Mouse (Mus musculus): ENCODE results near the gene Wdr11. TPM values are rescaled to one million over a fixed set of nuclear protein-coding genes. Genes with fewer than 3 reads are reported as not detected.

Wdr11 gene
- total and polyA plus RNA-seq, 2 experiments from 2014 or later: 28.1 to 40.1 TPM

DNA sequence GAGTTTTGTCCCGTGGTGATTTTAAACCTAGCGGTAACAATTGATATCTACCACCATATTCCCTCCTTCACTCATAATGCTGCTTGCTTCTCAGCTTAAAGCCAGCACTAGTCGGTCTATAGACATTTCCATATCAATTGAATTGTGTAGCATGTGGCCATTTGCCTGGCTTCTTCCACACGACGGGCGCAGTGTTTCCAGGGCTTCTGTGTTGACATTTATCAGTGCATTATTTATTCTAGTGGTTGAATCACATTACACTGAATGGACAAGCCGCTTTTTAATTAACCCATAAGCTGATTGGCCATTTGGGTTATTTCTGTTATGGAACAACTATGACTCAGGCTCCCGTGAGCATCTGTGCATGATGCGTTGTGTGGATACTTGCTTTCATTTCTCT, 82.1 kb downstream of the Wdr11 start:
- Histone ChIP-seq H3K4me3 (ENCODE audit: low read depth, low read length) (no peak overlapping the region), H3K4me1 (ENCODE audit: insufficient read depth, low read length) (no peaks in the 10 kb centered on the region), H3K27me3 (ENCODE audit: insufficient read depth, low read length) (no peaks in the 10 kb centered on the region), H3K9me3 (ENCODE audit: low read length) (no peaks in the 10 kb centered on the region), H3K36me3 (ENCODE audit: insufficient read depth, low read length) (no peaks in the 10 kb centered on the region), H3K4me2 (ENCODE audit: low read depth, low read length, poor library complexity, severe bottlenecking) (no peak overlapping the region), H3K9ac (replicated peaks; ENCODE audit: low read length, poor library complexity, severe bottlenecking) (no peak overlapping the region), H3K27ac (ENCODE audit: low read depth, low read length) (no peak overlapping the region)
- TF ChIP-seq CTCF (IDR thresholded peaks at IDR 0.05): no peak
- ATAC-seq (ENCODE audit: low FRiP score): no peak
- 48% methylated on average over 9 of the region's 9 CpGs for WGBS
- peak; percentile 32 for DNase-seq (ENCODE audit: low spot score)

- no peak overlapping the region for H3K4me3 ChIP-seq (ENCODE audit: low read depth, low read length)
- 79% methylated on average over 4 of the region's 4 CpGs for WGBS
- H3K27ac ChIP-seq (ENCODE audit: low read depth, low read length): no peak overlapping the region
- H3K36me3 ChIP-seq (ENCODE audit: insufficient read depth, low read length): no peaks in the 10 kb centered on the region
- H3K4me2 ChIP-seq (ENCODE audit: low read depth, low read length, poor library complexity, severe bottlenecking): no peak overlapping the region
- DNase-seq (ENCODE audit: low spot score): no peak
- no peak for ATAC-seq (ENCODE audit: low FRiP score)
- no peaks in the 10 kb centered on the region for H3K4me1 ChIP-seq (ENCODE audit: insufficient read depth, low read length)
- no peak overlapping the region for H3K9ac ChIP-seq (replicated peaks; ENCODE audit: low read length, poor library complexity, severe bottlenecking)
- no peaks in the 10 kb centered on the region for H3K27me3 ChIP-seq (ENCODE audit: insufficient read depth, low read length)
- no peaks in the 10 kb centered on the region for H3K9me3 ChIP-seq (ENCODE audit: low read length)
- no peak for TF ChIP-seq CTCF (IDR thresholded peaks at IDR 0.05)
Observed at GRCm38 (mm10) chr7:129674558-129674957, 82.9 kb downstream of the Wdr11 start.

DNA sequence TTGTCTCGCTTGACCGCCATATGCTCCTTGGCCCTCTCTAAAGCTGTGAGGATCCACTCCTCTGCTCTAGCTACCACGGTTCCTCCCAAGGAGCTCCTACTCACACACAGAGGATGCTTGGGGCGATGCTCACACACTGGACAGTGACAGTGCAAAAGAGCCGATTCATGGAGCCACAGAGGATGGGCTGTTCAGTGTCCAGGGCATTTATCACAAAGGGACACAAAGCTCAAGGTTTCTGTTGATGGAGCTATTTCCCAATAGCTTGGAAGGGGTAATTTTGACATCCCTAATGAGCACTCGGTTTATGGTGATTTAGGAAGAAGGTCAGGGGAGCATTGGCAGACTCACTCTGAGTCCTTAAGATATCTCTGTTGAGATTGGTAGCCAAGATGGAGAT, 84.2 kb downstream of the Wdr11 start:
- WGBS: 94% methylated on average over 6 of the region's 6 CpGs

GRCm38 (mm10) chr7:129677141-129677540, 85.5 kb downstream of the Wdr11 start:
- DNase-seq (ENCODE audit: low spot score) (no peak), ATAC-seq (ENCODE audit: low FRiP score) (no peak)
- H3K27ac ChIP-seq (ENCODE audit: low read depth, low read length): no peak overlapping the region
- no peak overlapping the region for H3K4me2 ChIP-seq (ENCODE audit: low read depth, low read length, poor library complexity, severe bottlenecking)
- no peaks in the 10 kb centered on the region for H3K9me3 ChIP-seq (ENCODE audit: low read length)
- H3K36me3 ChIP-seq (ENCODE audit: insufficient read depth, low read length): no peaks in the 10 kb centered on the region
- no peak for TF ChIP-seq CTCF (IDR thresholded peaks at IDR 0.05)
- no peak overlapping the region for H3K4me3 ChIP-seq (ENCODE audit: low read depth, low read length)
- H3K4me1 ChIP-seq (ENCODE audit: insufficient read depth, low read length): no peaks in the 10 kb centered on the region
- 87% methylated on average over 4 of the region's 4 CpGs for WGBS
- H3K27me3 ChIP-seq (ENCODE audit: insufficient read depth, low read length): no peaks in the 10 kb centered on the region
- no peak overlapping the region for H3K9ac ChIP-seq (replicated peaks; ENCODE audit: low read length, poor library complexity, severe bottlenecking)

More for the DNA sequence above, 84.2 kb downstream of the Wdr11 start:
- ATAC-seq (ENCODE audit: low FRiP score) (no peak), DNase-seq (ENCODE audit: low spot score) (no peak)
- no peak for TF ChIP-seq CTCF (IDR thresholded peaks at IDR 0.05)
- no peaks in the 10 kb centered on the region for H3K36me3 ChIP-seq (ENCODE audit: insufficient read depth, low read length)
- no peaks in the 10 kb centered on the region for H3K9me3 ChIP-seq (ENCODE audit: low read length)
- no peak overlapping the region for H3K27ac ChIP-seq (ENCODE audit: low read depth, low read length)
- H3K4me1 ChIP-seq (ENCODE audit: insufficient read depth, low read length): no peaks in the 10 kb centered on the region
- H3K4me3 ChIP-seq (ENCODE audit: low read depth, low read length): no peak overlapping the region
- no peaks in the 10 kb centered on the region for H3K27me3 ChIP-seq (ENCODE audit: insufficient read depth, low read length)
- H3K4me2 ChIP-seq (ENCODE audit: low read depth, low read length, poor library complexity, severe bottlenecking): no peak overlapping the region
- H3K9ac ChIP-seq (replicated peaks; ENCODE audit: low read length, poor library complexity, severe bottlenecking): no peak overlapping the region

DNA sequence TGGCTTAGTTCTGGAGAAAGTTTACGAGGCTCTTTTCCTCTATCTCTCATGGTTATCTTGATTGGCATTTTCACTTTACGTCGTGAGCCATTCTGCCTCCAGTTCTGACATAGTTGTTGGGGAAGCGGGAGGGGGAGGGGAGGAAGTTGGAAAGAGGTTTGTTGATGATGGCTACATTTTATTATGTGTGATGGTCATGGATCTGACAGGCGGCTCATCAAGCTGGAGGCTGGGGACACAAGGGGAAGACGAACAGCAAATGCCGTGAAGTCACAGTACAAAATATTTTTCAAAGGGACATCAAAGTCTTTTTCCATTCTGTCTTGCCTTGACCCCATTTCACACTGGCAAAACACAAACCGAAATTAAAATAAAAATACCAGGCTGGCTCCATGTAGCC, 86.8 kb downstream of the Wdr11 start:
- 60% methylated on average over 8 of the region's 8 CpGs for WGBS
- H3K4me2 ChIP-seq (ENCODE audit: low read depth, low read length, poor library complexity, severe bottlenecking): no peak overlapping the region
- TF ChIP-seq CTCF (IDR thresholded peaks at IDR 0.05): no peak

GRCm38 (mm10) chr7:129678972-129679371, 87.3 kb downstream of the Wdr11 start:
- Histone ChIP-seq H3K4me1 (ENCODE audit: insufficient read depth, low read length) (no peaks in the 10 kb centered on the region), H3K4me2 (ENCODE audit: low read depth, low read length, poor library complexity, severe bottlenecking) (no peak overlapping the region), H3K4me3 (ENCODE audit: low read depth, low read length) (no peak overlapping the region), H3K9me3 (ENCODE audit: low read length) (no peaks in the 10 kb centered on the region), H3K36me3 (ENCODE audit: insufficient read depth, low read length) (no peaks in the 10 kb centered on the region), H3K27me3 (ENCODE audit: insufficient read depth, low read length) (no peaks in the 10 kb centered on the region), H3K9ac (replicated peaks; ENCODE audit: low read length, poor library complexity, severe bottlenecking) (no peak overlapping the region), H3K27ac (ENCODE audit: low read depth, low read length) (no peak overlapping the region)
- no peak for TF ChIP-seq CTCF (IDR thresholded peaks at IDR 0.05)
- DNase-seq (ENCODE audit: low spot score): no peak
- ATAC-seq (ENCODE audit: low FRiP score): no peak
- WGBS: 48% methylated on average over 8 of the region's 8 CpGs

More for the DNA sequence above, 86.8 kb downstream of the Wdr11 start:
- Histone ChIP-seq H3K4me3 (ENCODE audit: low read depth, low read length) (no peak overlapping the region), H3K4me1 (ENCODE audit: insufficient read depth, low read length) (no peaks in the 10 kb centered on the region), H3K27ac (ENCODE audit: low read depth, low read length) (no peak overlapping the region), H3K36me3 (ENCODE audit: insufficient read depth, low read length) (no peaks in the 10 kb centered on the region), H3K9me3 (ENCODE audit: low read length) (no peaks in the 10 kb centered on the region), H3K9ac (replicated peaks; ENCODE audit: low read length, poor library complexity, severe bottlenecking) (no peak overlapping the region), H3K27me3 (ENCODE audit: insufficient read depth, low read length) (no peaks in the 10 kb centered on the region)
- DNase-seq (ENCODE audit: low spot score) (no peak), ATAC-seq (ENCODE audit: low FRiP score) (no peak)

Measured in midbrain, postnatal 0 days (tissue).